Mouse (Mus musculus) gastrocnemius, adult 2 months (tissue): ENCODE measurements around the gene Zfp202. TPM values are rescaled to one million over a fixed set of nuclear protein-coding genes. Genes with fewer than 3 reads are reported as not detected.
A peak's percentile ranks its signal among the peaks of the same experiment; 100 is the strongest.

Source experiments
- DNase-seq: peaks from one replicate; pipeline ENCODE4 v3.0.0; 2022
- H3K27ac ChIP-seq: fragments of 200-600 bp; 2 replicates; pipeline ENCODE4 v1.8.1; 2022; ENCODE audit warnings: mild to moderate bottlenecking
- H3K4me3 ChIP-seq: fragments of 200-600 bp; 2 replicates; pipeline ENCODE4 v1.8.1; 2022; ENCODE audit warnings: mild to moderate bottlenecking, moderate library complexity
- CTCF ChIP-seq: fragments of 200-600 bp; IDR thresholded peaks from 2 replicates; pipeline ENCODE4 v1.8.1; 2022; ENCODE audit warnings: antibody characterized with exemption, mild to moderate bottlenecking, moderate library complexity
- intact Hi-C: fragments of 180-260 bp; cut with DNase I; formaldehyde crosslinking; loops from one replicate; pipeline ENCODE4 v1.15.1; 2025
- total RNA-seq, 2 experiments: library from RNA; stranded (reverse); gene quantifications; 2 replicates each; pipeline ENCODE4 v1.2.3; 2021

The Zfp202 gene
- total RNA-seq, 2 experiments from 2014 or later, result 1.4 to 1.8 TPM

- intact Hi-C loops, result loop anchor here (10.0 kb wide), 1 partner anchor 171 kb away; no protein-coding TSS in a partner anchor
- DNase-seq, result no peak
- Histone ChIP-seq H3K27ac (no peak overlapping the region), H3K4me3 (no peak overlapping the region)
- TF ChIP-seq CTCF, result peak; percentile 61
Measured at GRCm38 (mm10) chr9:40224289-40224688, 32.2 kb downstream of the Zfp202 start.

- peak; percentile 51 for DNase-seq
- Histone ChIP-seq H3K27ac (no peak overlapping the region), H3K4me3 (no peak overlapping the region)
- TF ChIP-seq CTCF, result peak; percentile 79
- intact Hi-C loops, result loop anchor here (10.0 kb wide), 1 partner anchor 167 kb away; no protein-coding TSS in a partner anchor
Measured at GRCm38 (mm10) chr9:40227874-40228789, 36.0 kb downstream of the Zfp202 start.

- TF ChIP-seq CTCF, result no peak
- Histone ChIP-seq H3K4me3 (no peak overlapping the region), H3K27ac (no peak overlapping the region)
- intact Hi-C loops, result loop anchor here (10.0 kb wide), 1 partner anchor 166 kb away; no protein-coding TSS in a partner anchor
- no peak for DNase-seq
Measured at GRCm38 (mm10) chr9:40228804-40229331, 36.8 kb downstream of the Zfp202 start.

- no peak overlapping the region for H3K27ac ChIP-seq
- intact Hi-C loops, result loop anchor here (10.0 kb wide), 1 partner anchor 165 kb away; no protein-coding TSS in a partner anchor
Measured at GRCm38 (mm10) chr9:40229479-40229878, 37.4 kb downstream of the Zfp202 start.

GRCm38 (mm10) chr9:40231019-40231418 lies 38.9 kb downstream of the Zfp202 start:
- no peak overlapping the region for H3K27ac ChIP-seq
- intact Hi-C loops, result no loop called here
- H3K4me3 ChIP-seq, result no peak overlapping the region
- TF ChIP-seq CTCF, result no peak
- no peak for DNase-seq

More at GRCm38 (mm10) chr9:40229479-40229878, 37.4 kb downstream of the Zfp202 start:
- no peak overlapping the region for H3K4me3 ChIP-seq
- DNase-seq, result no peak
- TF ChIP-seq CTCF, result no peak

- DNase-seq, result no peak
- no peak for TF ChIP-seq CTCF
- no peak overlapping the region for H3K4me3 ChIP-seq
- intact Hi-C loops, result no loop called here
- H3K27ac ChIP-seq, result no peak overlapping the region
Measured at GRCm38 (mm10) chr9:40234233-40235072, 42.3 kb downstream of the Zfp202 start.

- H3K27ac ChIP-seq, result no peak overlapping the region
- intact Hi-C loops, result no loop called here
- TF ChIP-seq CTCF, result no peak
- no peak overlapping the region for H3K4me3 ChIP-seq
- no peak for DNase-seq
Measured at GRCm38 (mm10) chr9:40235220-40235619, 43.1 kb downstream of the Zfp202 start.

GRCm38 (mm10) chr9:40239749-40240148 lies 47.6 kb downstream of the Zfp202 start:
- TF ChIP-seq CTCF, result no peak
- Histone ChIP-seq H3K27ac (no peak overlapping the region), H3K4me3 (no peak overlapping the region)
- intact Hi-C loops, result no loop called here
- DNase-seq, result no peak

GRCm38 (mm10) chr9:40240311-40240710 lies 48.2 kb downstream of the Zfp202 start:
- Histone ChIP-seq H3K4me3 (no peak overlapping the region), H3K27ac (no peak overlapping the region)
- intact Hi-C loops, result no loop called here
- DNase-seq, result no peak
- no peak for TF ChIP-seq CTCF

GRCm38 (mm10) chr9:40241223-40241801 lies 49.2 kb downstream of the Zfp202 start:
- peak overlapping the region; percentile 74 for H3K4me3 ChIP-seq
- intact Hi-C loops, result no loop called here
- DNase-seq, result peak; percentile 55
- peak overlapping the region; percentile 79 for H3K27ac ChIP-seq
- no peak for TF ChIP-seq CTCF

GRCm38 (mm10) chr9:40241951-40242888 lies 50.1 kb downstream of the Zfp202 start:
- TF ChIP-seq CTCF, result no peak
- intact Hi-C loops, result no loop called here
- H3K27ac ChIP-seq, result peak overlapping the region; percentile 79
- peak overlapping the region; percentile 74 for H3K4me3 ChIP-seq
- peak; percentile 42 for DNase-seq
